Mouse (Mus musculus) spleen, adult 2 months (tissue): ENCODE results near the gene Nckap5. TPM values are rescaled to one million over a fixed set of nuclear protein-coding genes. Genes with fewer than 3 reads are reported as not detected.

ENCODE experiments used
- DNase-seq, 2 experiments: peaks; one replicate each; pipeline versions ENCODE4 v3.0.0 to v3.0.0-alpha.2; 2012 to 2021; ENCODE audit warnings: low spot score in 2 of 2, low read depth in 1 of 2
- H3K27ac ChIP-seq: fragments of 200-500 bp; 2 replicates; pipeline ENCODE4 v1.5.1; 2012; ENCODE audit warnings: low read length, inconsistent platforms; ENCODE audit not compliant: insufficient read depth
- H3K27me3 ChIP-seq: fragments of 200-500 bp; 2 replicates; pipeline ENCODE4 v1.6.1; 2012; ENCODE audit warnings: mild to moderate bottlenecking, moderate library complexity, low read length, inconsistent platforms; ENCODE audit not compliant: control insufficient read depth, insufficient read depth
- H3K36me3 ChIP-seq: fragments of 200-500 bp; 2 replicates; pipeline ENCODE4 v1.6.1; 2012; ENCODE audit warnings: mild to moderate bottlenecking, low read length, inconsistent platforms; ENCODE audit not compliant: control insufficient read depth, insufficient read depth
- H3K4me1 ChIP-seq: fragments of 200-500 bp; 2 replicates; pipeline ENCODE4 v1.6.1; 2011; ENCODE audit warnings: inconsistent platforms; ENCODE audit not compliant: control insufficient read depth, insufficient read depth, insufficient read length
- H3K4me3 ChIP-seq: fragments of 200-500 bp; 2 replicates; pipeline ENCODE4 v1.5.1; 2011; ENCODE audit warnings: mild to moderate bottlenecking, inconsistent platforms; ENCODE audit not compliant: insufficient read depth, insufficient read length; ENCODE audit errors: extremely low read depth
- CTCF ChIP-seq: fragments of 200-500 bp; IDR thresholded peaks from 2 replicates; pipeline ENCODE4 v1.5.1; 2011; ENCODE audit warnings: mild to moderate bottlenecking, inconsistent platforms; ENCODE audit not compliant: insufficient read depth, insufficient read length, insufficient replicate concordance; ENCODE audit errors: extremely low read depth
- POLR2A ChIP-seq: fragments of 200-500 bp; IDR thresholded peaks from 2 replicates; pipeline ENCODE4 v1.6.1; 2011; ENCODE audit warnings: low read depth, low read length, inconsistent platforms
- WGBS: fragments of 180-500 bp; shearing (Covaris S2); methylation state at CpG from one replicate; pipeline ENCODE4 v1.1.7; 2018; 5-methylcytosine and 5-hydroxymethylcytosine counted together
- polyA plus RNA-seq: library from polyadenylated mRNA; depleted of rRNA; stranded (reverse); fragments of >200 nt; gene quantifications from 2 replicates; pipeline ENCODE4 v1.2.3, GENCODE M21; 2012

Nckap5 gene
- polyA plus RNA-seq, 1 experiment: 0.26 TPM

DNA sequence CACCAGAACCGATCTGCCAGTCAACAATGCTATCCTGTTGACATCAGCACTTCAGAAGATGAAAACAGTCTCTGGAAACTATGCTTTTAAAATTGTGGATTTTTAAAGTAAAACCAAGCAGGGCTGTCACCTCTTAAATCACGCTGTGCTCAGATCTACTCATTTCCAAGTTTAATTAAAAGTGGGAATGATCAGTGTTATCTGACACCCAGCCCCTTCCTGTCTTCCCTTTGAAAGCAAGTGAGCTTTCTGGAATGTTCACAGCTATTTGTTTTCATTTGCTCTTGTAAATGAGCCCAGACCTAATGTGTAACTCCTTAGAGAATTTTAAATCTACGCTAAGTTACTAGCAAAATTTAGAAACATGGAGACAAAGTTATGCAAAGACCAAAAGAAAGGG lies 491.3 kb downstream of the Nckap5 start:
- no peak for TF ChIP-seq CTCF
- TF ChIP-seq POLR2A: no peak
- H3K27ac ChIP-seq: no peak overlapping the region
- DNase-seq: no peak
- H3K4me1 ChIP-seq: no peaks in the 10 kb centered on the region
- WGBS: 77% methylated on average over 3 of the region's 3 CpGs
- H3K36me3 ChIP-seq: no peaks in the 10 kb centered on the region
- H3K4me3 ChIP-seq: no peak overlapping the region
- no peaks in the 10 kb centered on the region for H3K27me3 ChIP-seq

- no peak overlapping the region for H3K27ac ChIP-seq
- 84% methylated on average over 4 of the region's 4 CpGs for WGBS
- DNase-seq: no peak
- H3K27me3 ChIP-seq: no peaks in the 10 kb centered on the region
- no peak overlapping the region for H3K4me3 ChIP-seq
- TF ChIP-seq POLR2A (no peak), CTCF (no peak)
- H3K36me3 ChIP-seq: no peaks in the 10 kb centered on the region
- H3K4me1 ChIP-seq: no peaks in the 10 kb centered on the region
Observed at GRCm38 (mm10) chr1:126334202-126334601, 496.4 kb downstream of the Nckap5 start.

DNA sequence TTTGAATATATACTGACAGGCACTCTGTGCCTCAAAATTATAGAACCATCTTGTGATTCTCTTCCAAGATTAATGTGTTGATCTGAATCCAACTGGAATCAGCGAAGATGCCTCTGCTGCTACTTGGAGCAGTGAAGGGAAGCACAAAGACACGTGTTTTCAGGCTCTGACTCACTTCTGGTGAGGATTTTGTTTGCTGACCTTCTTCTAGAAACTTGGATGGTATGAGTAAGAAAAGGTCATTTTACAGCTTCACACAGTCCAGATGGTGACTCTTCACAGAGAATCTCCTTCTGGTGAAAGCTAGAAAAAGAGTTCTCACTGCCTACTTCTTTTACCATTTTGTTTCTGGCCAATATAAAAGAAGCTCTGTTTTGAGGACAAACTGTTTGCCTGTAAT lies 498.6 kb downstream of the Nckap5 start:
- Histone ChIP-seq H3K4me3 (no peak overlapping the region), H3K4me1 (no peaks in the 10 kb centered on the region), H3K36me3 (no peaks in the 10 kb centered on the region), H3K27me3 (no peaks in the 10 kb centered on the region), H3K27ac (no peak overlapping the region)
- TF ChIP-seq CTCF (no peak), POLR2A (no peak)
- DNase-seq: no peak
- WGBS: 67% methylated on average over 2 of the region's 2 CpGs

DNA sequence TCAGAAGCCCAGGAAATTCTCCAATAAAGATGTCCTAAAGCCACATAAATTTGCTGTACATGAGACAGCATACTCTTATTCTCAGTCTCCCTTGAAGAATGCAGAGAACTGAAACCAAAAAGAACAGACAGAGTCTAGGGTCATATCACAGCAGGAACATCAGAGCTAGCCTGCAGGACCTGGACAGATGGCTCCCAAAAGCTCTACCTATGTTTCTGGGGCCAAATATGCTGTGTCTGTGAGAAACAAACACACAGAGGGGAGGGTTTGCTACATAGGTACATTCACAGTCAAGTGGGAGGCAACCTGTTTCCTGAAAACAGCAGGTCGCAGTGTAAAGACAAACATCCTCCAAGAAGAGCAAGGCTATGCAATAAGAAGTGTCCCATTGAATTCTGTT lies 509.9 kb downstream of the Nckap5 start:
- no peak overlapping the region for H3K4me3 ChIP-seq
- 76% methylated on average over 1 of the region's 1 CpGs for WGBS
- TF ChIP-seq CTCF: no peak
- TF ChIP-seq POLR2A: no peak

DNA sequence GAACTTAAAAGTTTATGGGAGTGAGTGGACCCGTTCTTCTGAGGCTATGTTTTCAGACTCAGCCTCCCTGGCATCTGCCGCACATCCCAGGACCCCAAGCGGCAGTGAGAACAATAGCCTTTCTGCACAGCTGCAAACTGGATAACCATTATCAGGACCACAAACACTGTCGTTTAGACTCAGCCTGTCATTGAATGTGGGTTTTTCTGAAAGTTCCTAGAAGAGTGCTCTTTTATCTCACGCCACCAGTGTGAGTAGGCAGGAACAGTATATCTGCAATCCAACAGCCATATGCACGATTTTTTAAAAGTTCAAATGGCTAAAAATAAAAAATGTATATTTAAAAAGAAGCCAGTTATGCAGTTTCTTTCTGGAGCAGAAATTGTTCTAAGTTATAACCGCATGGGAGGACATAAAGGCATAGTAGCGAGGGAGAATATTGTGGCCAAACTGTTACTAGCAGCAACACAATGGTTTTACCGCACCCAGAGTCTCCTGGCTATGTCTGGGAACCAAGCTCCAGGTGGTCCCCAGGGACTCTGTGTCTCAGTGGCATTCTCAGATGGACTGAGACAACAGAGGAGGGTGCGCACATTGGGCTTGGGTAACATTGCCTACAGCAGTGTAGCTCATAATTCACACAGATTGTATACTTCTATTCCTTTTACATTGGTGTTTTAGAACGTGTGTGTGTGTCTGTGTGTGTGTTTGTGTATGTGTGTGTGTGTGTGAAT lies 512.6 kb downstream of the Nckap5 start:
- no peaks in the 10 kb centered on the region for H3K27me3 ChIP-seq
- H3K4me3 ChIP-seq: no peak overlapping the region
- no peaks in the 10 kb centered on the region for H3K4me1 ChIP-seq
- TF ChIP-seq POLR2A (no peak), CTCF (no peak)
- no peak overlapping the region for H3K27ac ChIP-seq
- no peak for DNase-seq
- H3K36me3 ChIP-seq: no peaks in the 10 kb centered on the region
- WGBS: 55% methylated on average over 11 of the region's 11 CpGs

More for the DNA sequence above, 509.9 kb downstream of the Nckap5 start:
- no peaks in the 10 kb centered on the region for H3K27me3 ChIP-seq
- no peaks in the 10 kb centered on the region for H3K36me3 ChIP-seq
- no peaks in the 10 kb centered on the region for H3K4me1 ChIP-seq
- DNase-seq: no peak
- H3K27ac ChIP-seq: no peak overlapping the region

DNA sequence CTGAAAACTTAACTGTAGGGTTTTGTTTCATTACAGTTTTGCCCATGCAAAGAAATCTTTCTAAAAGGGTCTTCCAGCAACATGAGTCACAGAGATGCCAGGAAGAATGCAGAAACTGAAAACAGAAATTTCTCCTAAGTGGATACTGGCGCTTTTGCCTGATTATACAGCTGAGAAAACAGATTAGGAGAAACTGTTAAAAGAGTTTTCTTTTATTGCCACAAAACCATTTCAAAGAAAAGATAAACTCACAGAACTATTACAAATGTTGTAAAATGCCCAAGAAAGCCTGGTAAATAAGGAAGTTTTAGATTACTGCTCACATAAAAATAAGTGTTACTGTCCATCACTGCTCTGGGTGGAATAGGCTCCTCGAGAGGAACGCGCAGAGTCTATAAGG lies 513.3 kb downstream of the Nckap5 start:
- Histone ChIP-seq H3K27me3 (no peaks in the 10 kb centered on the region), H3K36me3 (no peaks in the 10 kb centered on the region), H3K4me3 (no peak overlapping the region), H3K27ac (no peak overlapping the region), H3K4me1 (no peaks in the 10 kb centered on the region)
- WGBS: 78% methylated on average over 4 of the region's 4 CpGs
- DNase-seq: no peak
- TF ChIP-seq CTCF (no peak), POLR2A (no peak)

- H3K4me3 ChIP-seq: no peak overlapping the region
- no peaks in the 10 kb centered on the region for H3K27me3 ChIP-seq
- WGBS: 79% methylated on average over 2 of the region's 2 CpGs
- no peak overlapping the region for H3K27ac ChIP-seq
- H3K4me1 ChIP-seq: no peaks in the 10 kb centered on the region
- no peak for TF ChIP-seq CTCF
- no peak for TF ChIP-seq POLR2A
- H3K36me3 ChIP-seq: no peaks in the 10 kb centered on the region
- no peak for DNase-seq
Observed at GRCm38 (mm10) chr1:126316866-126317265, 513.7 kb downstream of the Nckap5 start.
